Mouse (Mus musculus): Measurements from ENCODE around the gene Ercc2. TPM values are rescaled to one million over a fixed set of nuclear protein-coding genes. Genes with fewer than 3 reads are reported as not detected.

Ercc2 gene
- total RNA-seq, 4 experiments from 2014 or later = 36.0 to 41.5 (median 37.7) TPM

- peak in 1 of 2 experiments; percentile 81 for DNase-seq (ENCODE audit: low spot score in 2 of 2)
Observed at GRCm38 (mm10) chr7:19405417-19405816, 23.6 kb downstream of the Ercc2 start.

- no peak for DNase-seq (ENCODE audit: low spot score in 2 of 2)
Observed at GRCm38 (mm10) chr7:19409753-19410152, 27.9 kb downstream of the Ercc2 start.

GRCm38 (mm10) chr7:19410766-19411344 is 29.0 kb downstream of the Ercc2 start:
- no peak for DNase-seq (ENCODE audit: low spot score in 2 of 2)

- DNase-seq (ENCODE audit: low spot score in 2 of 2) = no peak
Observed at GRCm38 (mm10) chr7:19411783-19412182, 30.0 kb downstream of the Ercc2 start.

GRCm38 (mm10) chr7:19413525-19413924 is 31.7 kb downstream of the Ercc2 start:
- no peak for DNase-seq (ENCODE audit: low spot score in 2 of 2)

GRCm38 (mm10) chr7:19416590-19416989 is 34.8 kb downstream of the Ercc2 start:
- no peak for DNase-seq (ENCODE audit: low spot score in 2 of 2)

GRCm38 (mm10) chr7:19420121-19420520 is 38.3 kb downstream of the Ercc2 start:
- DNase-seq (ENCODE audit: low spot score in 2 of 2) = no peak

- peak; percentile 84 for DNase-seq (ENCODE audit: low spot score in 2 of 2)
Observed at GRCm38 (mm10) chr7:19420821-19421636, 39.2 kb downstream of the Ercc2 start.

- DNase-seq (ENCODE audit: low spot score in 2 of 2) = no peak
Observed at GRCm38 (mm10) chr7:19423083-19423482, 41.3 kb downstream of the Ercc2 start.

- no peak for DNase-seq (ENCODE audit: low spot score in 2 of 2)
Observed at GRCm38 (mm10) chr7:19424051-19424450, 42.2 kb downstream of the Ercc2 start.

- no peak for DNase-seq (ENCODE audit: low spot score in 2 of 2)
Observed at GRCm38 (mm10) chr7:19426349-19426748, 44.5 kb downstream of the Ercc2 start.

- no peak for DNase-seq (ENCODE audit: low spot score in 2 of 2)
Observed at GRCm38 (mm10) chr7:19426888-19427287, 45.1 kb downstream of the Ercc2 start.

- no peak for DNase-seq (ENCODE audit: low spot score in 2 of 2)
Observed at GRCm38 (mm10) chr7:19427999-19428650, 46.3 kb downstream of the Ercc2 start.

- no peak for DNase-seq (ENCODE audit: low spot score in 2 of 2)
Observed at GRCm38 (mm10) chr7:19429726-19430125, 47.9 kb downstream of the Ercc2 start.

GRCm38 (mm10) chr7:19430402-19430801 is 48.6 kb downstream of the Ercc2 start:
- no peak for DNase-seq (ENCODE audit: low spot score in 2 of 2)

GRCm38 (mm10) chr7:19432475-19432874 is 50.7 kb downstream of the Ercc2 start:
- no peak for DNase-seq (ENCODE audit: low spot score in 2 of 2)

- no peak for DNase-seq (ENCODE audit: low spot score in 2 of 2)
Observed at GRCm38 (mm10) chr7:19436276-19436675, 54.5 kb downstream of the Ercc2 start.

- DNase-seq (ENCODE audit: low spot score in 2 of 2) = peak; percentile 57 to 71
Observed at GRCm38 (mm10) chr7:19437048-19437447, 55.2 kb downstream of the Ercc2 start.

GRCm38 (mm10) chr7:19441448-19442091 is 59.8 kb downstream of the Ercc2 start:
- DNase-seq (ENCODE audit: low spot score in 2 of 2) = no peak

- DNase-seq (ENCODE audit: low spot score in 2 of 2) = peak in 1 of 2 experiments; percentile 90
Observed at GRCm38 (mm10) chr7:19443344-19443743, 61.5 kb downstream of the Ercc2 start.

- no peak for DNase-seq (ENCODE audit: low spot score in 2 of 2)
Observed at GRCm38 (mm10) chr7:19444801-19445200, 63.0 kb downstream of the Ercc2 start.

All from layer of hippocampus, adult 8-10 months (tissue).